Mouse (Mus musculus): Measurements from ENCODE around the gene Foxp4.

DNA sequence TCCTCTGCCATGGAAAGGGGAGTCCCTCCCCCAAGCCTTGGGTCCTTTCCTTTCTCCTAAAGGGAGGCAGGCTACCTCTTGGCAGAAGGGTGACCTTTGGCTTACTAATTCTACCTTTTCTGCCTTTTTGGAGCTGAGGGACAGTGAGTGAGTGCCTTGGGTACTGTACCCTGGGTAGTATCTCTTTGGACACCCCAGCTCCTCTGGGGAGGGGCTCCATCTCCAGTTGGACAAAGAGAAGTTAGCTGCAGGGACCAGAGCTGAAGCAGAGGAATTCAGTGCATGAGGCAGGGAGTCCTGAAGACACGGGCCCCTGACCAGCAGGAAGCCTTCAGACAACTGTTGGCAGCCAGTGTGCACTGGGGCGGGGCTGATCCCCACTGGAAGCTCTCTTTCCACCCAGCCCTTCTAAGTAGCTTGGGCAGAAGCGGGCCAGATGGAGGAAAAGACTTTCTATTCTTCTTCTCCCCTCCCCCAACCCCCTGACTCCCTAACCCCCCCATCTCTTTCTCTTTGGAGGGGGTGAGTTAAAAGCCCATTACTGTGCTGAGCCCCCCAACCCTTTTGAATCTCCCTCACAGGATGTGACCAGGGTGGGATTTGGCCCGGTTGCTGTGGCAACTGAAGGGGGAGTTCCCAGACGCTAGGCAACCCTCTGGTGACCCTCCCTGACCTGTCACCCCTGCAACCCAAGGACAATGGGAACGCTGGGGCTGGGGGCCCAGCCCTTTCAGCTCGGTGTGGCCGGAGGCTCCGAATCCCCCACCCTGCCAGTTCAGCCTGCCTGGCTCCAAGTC lies 26.3 kb downstream of the Foxp4 start:
- no peak for TF ChIP-seq CTCF (IDR thresholded peaks at IDR 0.05; ENCODE audit: borderline replicate concordance, insufficient read depth, low read depth, low read length)
- TF ChIP-seq POLR2A (IDR thresholded peaks at IDR 0.05; ENCODE audit: borderline replicate concordance, insufficient read depth, low read length) = no peak
